Mouse (Mus musculus): ENCODE measurements around the gene Vamp5.

Gene Vamp5

GRCm38 (mm10) chr6:72364009-72364408, 16.3 kb downstream of the Vamp5 start:
- no peak for DNase-seq

GRCm38 (mm10) chr6:72362132-72363028, 17.9 kb downstream of the Vamp5 start:
- peak; percentile 100 for DNase-seq

GRCm38 (mm10) chr6:72361121-72361551, 19.1 kb downstream of the Vamp5 start:
- DNase-seq: peak; percentile 90

GRCm38 (mm10) chr6:72360599-72360935, 19.7 kb downstream of the Vamp5 start:
- DNase-seq: peak; percentile 90

- DNase-seq: peak; percentile 91
Observed at GRCm38 (mm10) chr6:72359891-72360598, 20.2 kb downstream of the Vamp5 start.

- DNase-seq: peak; percentile 87
Observed at GRCm38 (mm10) chr6:72359343-72359742, 20.9 kb downstream of the Vamp5 start.

- DNase-seq: peak; percentile 87
Observed at GRCm38 (mm10) chr6:72358086-72358764, 22.0 kb downstream of the Vamp5 start.

- DNase-seq: peak; percentile 90
Observed at GRCm38 (mm10) chr6:72357164-72358079, 22.8 kb downstream of the Vamp5 start.

- peak; percentile 95 for DNase-seq
Observed at GRCm38 (mm10) chr6:72356001-72356532, 24.2 kb downstream of the Vamp5 start.

GRCm38 (mm10) chr6:72355066-72355911, 25.0 kb downstream of the Vamp5 start, which contains the start of gene Tmem150a:
TSS of gene Tmem150a (plus strand) at chr6:72355447.
- DNase-seq: peak; percentile 99

- peak; percentile 88 for DNase-seq
Observed at GRCm38 (mm10) chr6:72354025-72354424, 26.2 kb downstream of the Vamp5 start.

GRCm38 (mm10) chr6:72352636-72353405, 27.4 kb downstream of the Vamp5 start:
- no peak for DNase-seq

GRCm38 (mm10) chr6:72350214-72350613, 30.1 kb downstream of the Vamp5 start:
- no peak for DNase-seq

- DNase-seq: peak; percentile 95
Observed at GRCm38 (mm10) chr6:72348411-72348810, 31.9 kb downstream of the Vamp5 start.

GRCm38 (mm10) chr6:72347166-72347941, 32.9 kb downstream of the Vamp5 start, which contains the start of gene 0610030E20Rik:
TSS of gene 0610030E20Rik (plus strand) at chr6:72347317.
- peak; percentile 99 for DNase-seq

- DNase-seq: peak; percentile 87
Observed at GRCm38 (mm10) chr6:72346261-72346660, 34.0 kb downstream of the Vamp5 start.

- no peak for DNase-seq
Observed at GRCm38 (mm10) chr6:72345633-72346032, 34.6 kb downstream of the Vamp5 start.

GRCm38 (mm10) chr6:72345074-72345567, 35.1 kb downstream of the Vamp5 start, which contains the start of gene Usp39:
TSS of gene Usp39 (minus strand) at chr6:72345184.
- DNase-seq: peak; percentile 100
